Comparison of ENCODE assay signal across 9 mouse cellular contexts in the genomic region with DNA sequence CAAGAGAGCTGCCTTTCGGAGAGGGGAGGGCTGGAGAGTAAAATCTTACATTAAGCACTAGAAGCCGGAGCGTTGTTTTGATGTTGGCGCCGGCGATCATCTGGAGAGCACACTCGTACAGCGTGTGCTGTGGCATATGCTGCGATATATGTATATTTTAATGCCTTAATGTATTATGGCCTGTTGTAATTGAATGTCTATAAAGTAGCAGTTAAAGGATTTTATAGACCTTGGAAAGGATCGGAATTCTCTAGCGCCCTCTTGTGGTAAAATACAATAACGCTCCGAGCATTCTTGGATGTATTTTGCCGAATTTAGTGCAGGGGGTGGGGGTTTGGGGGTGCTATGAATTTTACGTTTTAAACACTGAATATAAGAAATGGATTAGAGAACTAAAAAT.
DNase-seq lines count a peak whose midpoint lies in the region; ATAC-seq lines count a peak whose summit lies in the region.
"Had no signal": no experiment of that assay in that cellular context is flagged by ENCODE, and none has a peak within 500 bp of the region (broad histone marks: within the 10 kb centered on the region; RNA-seq: fewer than 3 reads in every experiment).

No protein-coding gene starts in this region.

- peaks cover 40% of the 10 kb centered on the region for H3K27me3 ChIP-seq in heart, embryonic 10.5 days (ENCODE audit: insufficient read depth, poor library complexity, severe bottlenecking)
- no peaks in the 10 kb centered on the region for H3K27me3 ChIP-seq in kidney, embryonic 14.5 days (ENCODE audit: control insufficient read depth, insufficient read depth, low read length)

- peak; percentile 7 for DNase-seq in right cerebral cortex, adult 18-20 months
- no peak for DNase-seq in right cerebral cortex, postnatal 36 days (ENCODE audit: low spot score in 2 of 2)
- peak; percentile 25 for DNase-seq in c-Kit-positive CD71-negative TER-119-negative erythroid progenitor cells, embryonic 14.5 days (ENCODE audit: low read depth)
- DNase-seq in heart, embryonic 10.5 days (ENCODE audit: low spot score): no peak
- peak; percentile 69 for DNase-seq in lung, postnatal 10 days
- peak; percentile 13 for DNase-seq in right cerebral cortex, postnatal 25 days

- no peak overlapping the region for H3K9ac ChIP-seq in kidney, embryonic 14.5 days (ENCODE audit: low read depth, low read length)
- H3K9ac ChIP-seq: embryonic facial prominence, embryonic 13.5 days had no signal

- 20% methylated on average over 15 of the region's 15 CpGs for WGBS in heart, embryonic 10.5 days
- 8% methylated on average over 15 of the region's 15 CpGs for WGBS in kidney, embryonic 14.5 days

- H3K27ac ChIP-seq in heart, embryonic 10.5 days: no peak overlapping the region
- H3K27ac ChIP-seq in kidney, embryonic 14.5 days (ENCODE audit: low read depth, low read length): no peak overlapping the region
- H3K27ac ChIP-seq: embryonic facial prominence, embryonic 13.5 days had no signal

- ATAC-seq in kidney, embryonic 14.5 days (ENCODE audit: low FRiP score, low TSS enrichment): no peak
- no peak for ATAC-seq in activated CD4-positive, CD25-positive, alpha-beta regulatory T cell, adult 4 months

- H3K4me2 ChIP-seq in kidney, embryonic 14.5 days (replicated peaks; ENCODE audit: low read depth, low read length): peak overlapping the region; percentile 38
- H3K4me2 ChIP-seq: embryonic facial prominence, embryonic 13.5 days had no signal

- no peaks in the 10 kb centered on the region for H3K9me3 ChIP-seq in heart, embryonic 10.5 days
- H3K9me3 ChIP-seq in kidney, embryonic 14.5 days (ENCODE audit: control insufficient read depth, low read length): no peaks in the 10 kb centered on the region
- H3K9me3 ChIP-seq: embryonic facial prominence, embryonic 13.5 days had no signal

- no peaks in the 10 kb centered on the region for H3K4me1 ChIP-seq in heart, embryonic 10.5 days
- peaks cover 7% of the 10 kb centered on the region; the same call in 1 of the 2 replicates for H3K4me1 ChIP-seq in kidney, embryonic 14.5 days (ENCODE audit: control insufficient read depth, insufficient read depth, low read length)
- H3K4me1 ChIP-seq: embryonic facial prominence, embryonic 13.5 days had no signal

- H3K36me3 ChIP-seq in heart, embryonic 10.5 days: no peaks in the 10 kb centered on the region
- H3K36me3 ChIP-seq in kidney, embryonic 14.5 days (ENCODE audit: control insufficient read depth, insufficient read depth, low read length): no peaks in the 10 kb centered on the region
- H3K36me3 ChIP-seq: embryonic facial prominence, embryonic 13.5 days had no signal

- H3K4me3 ChIP-seq in heart, embryonic 10.5 days: peak overlapping the region; percentile 24; the same call in 1 of the 2 replicates
- H3K4me3 ChIP-seq in kidney, embryonic 14.5 days (ENCODE audit: low read length): no peak overlapping the region
- H3K4me3 ChIP-seq: embryonic facial prominence, embryonic 13.5 days had no signal

Comparison
In these comparisons a context has a peak if more than half of its experiments do, and no peak if none do; other contexts are left out.
1. DNase-seq: peak in right cerebral cortex, adult 18-20 months (single experiment), c-Kit-positive CD71-negative TER-119-negative erythroid progenitor cells, embryonic 14.5 days (single experiment), lung, postnatal 10 days (single experiment) and right cerebral cortex, postnatal 25 days (single experiment); none in right cerebral cortex, postnatal 36 days (0 of 2) and heart, embryonic 10.5 days (single experiment).